Mouse (Mus musculus): Measurements from ENCODE around the gene Samsn1.
"Not testable (repeated sequence)": the region's sequence is repeated elsewhere in the genome, so short reads cannot be mapped to it uniquely, and the experiment has no call there.

Gene Samsn1

GRCm38 (mm10) chr16:75887203-75887602 lies 134.9 kb downstream of the Samsn1 start:
- in situ Hi-C loops (cut with MboI, MseI): no loop called here

- in situ Hi-C loops (cut with MboI, MseI): no loop called here
Observed at GRCm38 (mm10) chr16:75878885-75879284, 143.2 kb downstream of the Samsn1 start.

DNA sequence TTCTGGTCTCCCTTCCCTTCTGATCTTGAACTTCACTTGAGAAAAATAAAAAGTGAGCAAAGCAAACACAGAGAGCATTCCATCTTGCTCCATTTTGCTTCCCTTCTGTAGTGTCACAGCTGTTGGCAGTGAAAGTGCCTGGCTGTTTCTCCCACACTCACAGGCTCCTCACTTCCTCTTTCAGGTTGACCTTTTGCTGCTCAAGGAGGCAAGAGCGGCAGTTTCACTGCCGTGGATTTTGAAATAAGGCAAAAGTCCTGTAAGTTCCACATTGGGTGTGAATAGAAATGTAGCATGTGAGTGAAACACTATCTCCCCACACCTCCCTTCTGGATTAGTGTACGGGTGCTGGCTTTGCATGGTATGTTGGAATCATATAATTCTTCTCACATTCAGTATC lies 144.9 kb downstream of the Samsn1 start:
- in situ Hi-C loops (cut with MboI, MseI): no loop called here

DNA sequence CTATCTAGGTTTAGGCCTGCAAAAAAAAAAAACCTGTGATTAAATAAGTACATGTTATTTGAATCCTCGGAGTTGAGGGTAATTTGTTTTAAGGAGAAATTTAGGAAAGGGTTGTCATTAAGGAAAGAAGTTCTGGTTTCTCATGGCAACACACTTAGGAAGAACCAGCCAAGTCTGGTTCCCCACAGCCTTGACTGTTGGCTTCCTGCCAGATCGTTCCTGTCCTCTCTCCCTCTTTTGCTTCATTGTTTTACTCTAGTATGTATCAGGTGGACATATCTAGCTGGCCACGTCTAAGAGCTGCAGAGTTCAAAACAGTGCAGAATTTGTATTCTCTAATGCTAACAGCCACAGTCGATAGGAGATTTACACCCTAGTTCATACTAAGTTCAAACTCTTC lies 146.2 kb downstream of the Samsn1 start:
- in situ Hi-C loops (cut with MboI, MseI): no loop called here

DNA sequence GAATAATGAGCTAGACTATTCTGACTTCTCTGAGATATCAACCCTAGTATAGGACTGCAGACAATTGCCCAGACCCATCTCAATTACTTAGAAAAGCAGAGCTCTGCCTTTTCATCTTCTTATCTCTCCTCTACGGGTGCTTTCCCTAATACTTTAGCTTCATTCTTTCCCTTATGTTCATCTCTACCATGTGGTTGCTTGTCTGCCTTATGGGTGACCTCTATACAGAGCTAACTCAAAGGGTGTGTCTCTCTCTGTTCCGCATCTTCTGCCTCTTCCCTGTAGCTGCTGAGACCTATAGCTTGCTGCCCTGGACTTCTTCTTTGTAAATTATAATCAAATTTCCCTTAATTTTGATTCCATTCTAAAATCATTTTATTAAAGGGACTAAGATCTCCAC lies 147.6 kb downstream of the Samsn1 start:
- in situ Hi-C loops (cut with MboI, MseI): no loop called here

DNA sequence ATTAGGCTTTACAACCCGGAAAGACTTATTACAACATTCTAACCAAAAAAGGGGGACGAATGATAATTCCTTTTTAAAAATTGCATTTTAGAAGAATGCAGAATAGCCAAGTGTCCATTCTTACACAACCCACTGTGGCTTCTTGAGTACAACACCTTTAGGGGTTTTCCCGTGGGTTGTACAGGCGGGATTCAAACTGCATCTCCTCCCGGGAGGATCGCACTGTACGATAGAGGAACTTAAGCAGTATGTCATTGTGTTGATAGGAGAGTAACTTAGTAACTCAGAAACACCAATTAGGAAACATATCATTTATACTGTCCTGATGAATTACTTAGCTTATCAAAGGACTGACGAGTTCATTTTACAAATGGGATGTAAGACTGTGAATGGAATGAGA lies 149.8 kb downstream of the Samsn1 start:
- in situ Hi-C loops (cut with MboI, MseI): no loop called here

GRCm38 (mm10) chr16:75867400-75867799 lies 154.7 kb downstream of the Samsn1 start:
- in situ Hi-C loops (cut with MboI, MseI): no loop called here

- in situ Hi-C loops (cut with MboI, MseI): no loop called here
Observed at GRCm38 (mm10) chr16:75865505-75865904, 156.6 kb downstream of the Samsn1 start.

DNA sequence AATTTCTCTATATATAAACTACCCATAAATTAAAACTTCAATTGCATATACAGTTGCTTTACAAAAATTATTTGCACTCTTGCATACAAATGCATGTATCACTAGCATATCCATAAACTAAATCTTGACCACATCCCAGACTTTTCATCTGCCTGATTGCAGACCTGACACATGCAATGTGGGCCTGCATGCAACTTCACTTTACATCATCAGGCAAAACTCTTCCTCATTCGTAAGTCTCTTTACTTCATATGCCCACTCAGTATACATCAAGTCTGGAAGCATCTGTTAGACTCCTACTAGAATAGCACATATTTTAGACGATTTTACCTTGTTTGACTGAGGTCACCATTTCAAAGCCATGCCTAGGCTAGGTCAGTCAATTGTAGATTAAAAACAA lies 157.4 kb downstream of the Samsn1 start:
- in situ Hi-C loops (cut with MboI, MseI): no loop called here

DNA sequence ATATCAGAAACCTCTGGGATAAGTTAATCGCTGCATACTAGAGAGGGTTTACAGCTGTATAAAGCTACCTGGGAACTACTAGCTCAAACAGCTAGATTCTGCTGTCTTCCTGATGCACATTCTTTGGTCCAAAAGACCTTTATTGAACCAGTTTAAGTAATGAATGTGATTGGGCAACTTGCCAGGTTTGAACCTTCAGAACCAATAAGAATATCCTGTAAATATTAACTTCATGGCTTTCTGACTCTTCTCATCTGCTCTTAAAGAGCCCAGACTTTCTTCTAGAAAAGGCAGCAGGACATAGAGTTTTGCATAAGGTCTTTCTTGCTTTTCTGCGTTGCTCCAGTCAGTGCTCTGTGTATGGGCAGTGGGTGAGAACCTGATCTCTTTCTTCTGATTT lies 165.7 kb downstream of the Samsn1 start:
- in situ Hi-C loops (cut with MboI, MseI): no loop called here

DNA sequence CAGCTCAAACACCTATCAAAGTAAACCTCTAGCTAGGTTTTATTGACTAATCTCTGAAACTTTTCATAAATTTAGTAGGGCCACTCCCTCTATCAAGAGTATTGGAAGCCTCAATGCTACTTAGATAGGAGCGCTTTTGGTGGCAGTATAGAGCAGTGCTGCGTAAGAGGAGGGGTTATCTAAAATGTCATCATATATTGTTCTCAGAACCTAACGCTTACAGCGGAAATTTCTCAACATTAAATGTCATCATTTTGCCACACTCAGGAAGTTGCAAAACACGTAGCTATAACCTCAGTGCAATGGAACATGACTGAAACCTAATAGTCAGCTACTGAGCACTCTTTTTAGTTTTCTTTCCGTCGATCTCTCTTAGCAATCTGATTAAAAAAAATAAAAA lies 166.7 kb downstream of the Samsn1 start:
- in situ Hi-C loops (cut with MboI, MseI): no loop called here

DNA sequence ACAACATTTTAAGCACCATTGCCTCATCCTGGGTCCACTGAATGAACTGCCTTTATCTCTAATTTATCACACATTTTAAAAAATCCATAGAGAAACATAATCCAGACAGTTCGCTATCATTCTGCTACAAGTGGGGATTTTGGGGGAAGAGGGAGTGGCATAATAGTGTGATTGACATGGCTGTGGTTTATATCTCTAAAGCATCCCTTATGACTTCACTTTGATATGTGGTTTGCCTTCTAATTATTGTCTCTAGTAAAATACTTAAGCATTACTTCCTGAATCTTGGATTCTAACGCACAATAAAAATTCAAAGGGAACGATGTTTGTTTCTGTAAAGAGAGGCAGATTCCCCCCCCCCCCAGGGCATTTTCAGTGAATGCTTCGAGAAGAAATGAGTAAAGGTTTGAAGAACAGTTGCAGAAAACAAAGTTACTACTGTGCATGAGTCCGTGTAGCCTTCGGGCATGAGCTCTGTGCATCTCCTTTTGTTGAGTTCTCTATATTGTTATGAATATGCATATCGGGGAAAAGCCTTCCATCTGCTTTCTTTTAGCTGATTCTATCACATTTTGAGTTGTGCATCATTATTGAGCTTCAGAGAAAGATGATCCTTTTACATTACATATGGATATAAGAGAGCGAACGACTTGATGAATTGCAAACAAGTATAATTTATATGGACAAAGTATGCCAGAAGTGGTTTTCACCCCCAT lies 168.4 kb downstream of the Samsn1 start:
- in situ Hi-C loops (cut with MboI, MseI): no loop called here

DNA sequence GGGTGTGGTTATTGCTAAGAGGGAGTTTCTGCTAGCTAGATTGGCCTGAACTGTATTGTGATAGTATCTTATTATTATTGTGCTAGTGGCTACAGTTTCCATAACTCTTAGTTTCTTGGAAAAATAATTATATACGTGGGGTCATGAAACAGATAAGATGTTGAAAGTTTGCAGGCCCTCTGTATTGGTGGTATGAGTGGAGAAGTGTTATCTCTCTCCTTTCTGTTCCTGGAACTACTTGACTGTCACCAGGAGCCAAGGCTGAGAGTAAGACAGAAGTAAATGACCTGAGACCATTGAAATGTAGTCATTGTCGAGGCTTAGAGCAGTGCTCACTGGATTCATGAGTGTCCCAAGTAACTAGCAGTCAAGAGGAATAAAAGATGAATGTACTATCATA lies 169.6 kb downstream of the Samsn1 start:
- in situ Hi-C loops (cut with MboI, MseI): no loop called here

DNA sequence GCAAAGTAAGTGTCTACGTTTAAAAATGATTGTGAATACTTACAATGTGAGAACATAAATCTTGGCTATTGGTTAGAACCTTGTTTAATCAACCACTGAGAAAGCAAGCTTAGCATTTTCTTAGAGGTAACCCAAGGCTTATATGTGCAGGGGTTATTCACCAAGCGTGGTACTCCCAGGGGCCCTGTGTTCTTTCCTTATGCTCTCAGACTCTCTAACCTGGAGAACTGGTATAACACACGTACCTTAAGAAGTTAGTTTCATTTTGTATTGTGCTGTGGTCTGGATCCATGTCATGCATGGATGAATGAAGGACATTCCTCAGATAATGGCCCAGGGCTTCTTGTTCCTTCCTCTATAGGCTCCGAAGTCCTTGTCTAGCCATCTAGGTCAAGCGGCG lies 173.0 kb downstream of the Samsn1 start:
- in situ Hi-C loops (cut with MboI, MseI): loop anchor here (5.0 to 10.0 kb wide), 2 partner anchors 77 to 1176 kb away; no protein-coding TSS in a partner anchor

GRCm38 (mm10) chr16:75843653-75844062 lies 178.4 kb downstream of the Samsn1 start:
- in situ Hi-C loops (cut with MboI, MseI): loop anchor here in 1 of 2 experiments (10.0 kb wide), 1 partner anchor 1181 kb away; no protein-coding TSS in a partner anchor

GRCm38 (mm10) chr16:75843031-75843430 lies 179.1 kb downstream of the Samsn1 start:
- in situ Hi-C loops (cut with MboI, MseI): loop anchor here in 1 of 2 experiments (10.0 kb wide), 1 partner anchor 1182 kb away; no protein-coding TSS in a partner anchor

DNA sequence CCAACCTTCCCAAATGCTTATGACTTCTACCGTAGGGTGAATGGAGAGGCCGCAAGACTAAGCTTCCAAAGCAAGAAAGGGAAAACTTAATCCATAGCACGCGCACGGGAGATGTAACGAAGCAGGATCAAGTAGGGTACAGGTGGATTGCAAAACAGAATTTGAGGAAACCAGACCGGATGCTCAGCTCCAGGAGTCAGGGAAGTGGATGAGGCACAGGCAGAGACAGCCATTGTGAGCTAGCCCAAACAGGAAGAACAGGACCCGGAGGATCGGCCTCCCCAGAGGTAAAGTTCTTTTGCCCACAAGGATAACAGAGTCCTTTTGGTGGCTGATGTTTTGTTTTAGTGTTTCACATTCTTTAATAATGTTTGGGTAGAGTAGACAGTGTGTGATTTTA lies 179.5 kb downstream of the Samsn1 start:
- in situ Hi-C loops (cut with MboI, MseI): loop anchor here in 1 of 2 experiments (10.0 kb wide), 1 partner anchor 1182 kb away; no protein-coding TSS in a partner anchor

GRCm38 (mm10) chr16:75837728-75838451 lies 184.2 kb downstream of the Samsn1 start:
- in situ Hi-C loops (cut with MboI, MseI): no loop called here

GRCm38 (mm10) chr16:75831390-75831789 lies 190.7 kb downstream of the Samsn1 start:
- in situ Hi-C loops (cut with MboI, MseI): no loop called here

DNA sequence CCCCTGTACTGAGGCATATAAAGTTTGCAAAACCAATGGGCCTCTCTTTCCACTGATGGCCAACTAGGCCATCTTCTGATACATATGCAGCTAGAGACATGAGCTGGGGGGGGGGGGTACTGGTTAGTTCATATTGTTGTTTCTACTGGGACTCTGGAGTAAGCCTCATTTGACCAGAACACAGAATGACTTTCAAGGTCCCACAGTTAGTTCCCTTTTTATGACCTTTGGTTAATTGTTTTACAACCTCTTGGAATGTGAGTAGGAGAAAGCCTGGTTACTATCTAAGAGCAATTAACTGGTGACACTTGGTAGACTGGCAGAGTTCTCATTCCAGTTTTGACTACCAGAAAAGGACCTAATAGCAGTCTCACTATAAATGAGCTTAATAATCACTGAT lies 195.1 kb downstream of the Samsn1 start:
- in situ Hi-C loops (cut with MboI, MseI): not testable (repeated sequence)

- in situ Hi-C loops (cut with MboI, MseI): no loop called here
Observed at GRCm38 (mm10) chr16:75826498-75826897, 195.6 kb downstream of the Samsn1 start.

DNA sequence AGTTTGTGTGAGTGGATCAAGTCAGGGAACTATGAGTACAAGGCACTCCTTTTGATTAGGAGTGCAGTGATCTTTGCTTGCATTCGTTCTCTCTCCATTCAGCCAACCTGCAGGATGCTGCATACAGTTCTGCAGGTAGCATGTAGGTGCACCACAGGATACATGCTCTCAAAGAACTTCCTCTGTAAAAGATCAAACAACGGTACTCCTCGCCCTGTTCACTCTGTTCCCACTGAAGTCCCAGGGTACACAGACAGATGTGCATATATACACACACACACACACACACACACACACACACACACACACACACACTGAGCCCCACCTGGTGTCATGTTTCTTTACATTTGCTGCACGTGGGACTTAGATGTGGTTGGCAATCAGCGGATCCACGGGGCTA lies 198.9 kb downstream of the Samsn1 start:
- in situ Hi-C loops (cut with MboI, MseI): no loop called here

DNA sequence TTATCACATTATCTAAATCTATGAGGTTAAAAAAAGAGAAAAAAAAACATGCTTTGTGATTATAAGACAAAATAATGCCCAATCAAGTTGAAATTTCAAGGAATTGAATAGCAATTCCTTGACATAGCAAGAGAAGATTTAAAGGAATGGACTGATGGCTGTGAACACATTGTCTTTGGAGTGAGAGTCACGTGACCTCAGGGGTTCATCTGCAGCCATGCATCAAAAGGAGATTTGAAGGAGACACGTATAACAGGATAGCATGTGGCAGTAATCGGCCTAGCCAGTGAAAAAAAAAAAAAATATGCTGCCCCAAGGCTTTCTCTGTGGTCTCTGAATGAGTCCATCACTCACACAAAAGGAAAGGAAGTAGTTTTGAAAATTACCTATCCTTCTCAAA lies 201.1 kb downstream of the Samsn1 start:
- in situ Hi-C loops (cut with MboI, MseI): no loop called here
